Mouse (Mus musculus) heart, embryonic 12.5 days (tissue): ENCODE measurements around the gene 4930402F06Rik. TPM values are rescaled to one million over a fixed set of nuclear protein-coding genes. Genes with fewer than 3 reads are reported as not detected.
A peak's percentile ranks its signal among the peaks of the same experiment; 100 is the strongest.

Source experiments
- ATAC-seq: fragments of 200-750 bp; cut with Nextera tagmentation; 2 replicates; pipeline ENCODE4 v1.8.0; 2017; ENCODE audit warnings: moderate TSS enrichment, moderate library complexity; ENCODE audit not compliant: insufficient number of reproducible peaks, low FRiP score
- H3K27ac ChIP-seq: fragments of 300-500 bp; sonication (generic); 2 replicates; pipeline ENCODE4 v1.5.1; 2016; ENCODE audit warnings: mild to moderate bottlenecking, moderate library complexity; ENCODE audit not compliant: poor library complexity, severe bottlenecking
- H3K27me3 ChIP-seq: fragments of 300-500 bp; sonication (generic); replicated peaks from 2 replicates; pipeline ENCODE4 v1.6.1; 2016; ENCODE audit warnings: mild to moderate bottlenecking, moderate library complexity
- H3K36me3 ChIP-seq: fragments of 300-500 bp; sonication (generic); 2 replicates; pipeline ENCODE4 v1.6.1; 2016; ENCODE audit warnings: mild to moderate bottlenecking, moderate library complexity
- H3K4me1 ChIP-seq: fragments of 300-500 bp; sonication (generic); replicated peaks from 2 replicates; pipeline ENCODE4 v1.6.1; 2016; ENCODE audit warnings: mild to moderate bottlenecking
- H3K4me2 ChIP-seq: fragments of 300-500 bp; sonication (generic); 2 replicates; pipeline ENCODE4 v1.6.1; 2016; ENCODE audit warnings: mild to moderate bottlenecking, moderate library complexity
- H3K4me3 ChIP-seq: fragments of 300-500 bp; sonication (generic); 2 replicates; pipeline ENCODE4 v1.5.1; 2016; ENCODE audit warnings: mild to moderate bottlenecking
- H3K9ac ChIP-seq: fragments of 300-500 bp; sonication (generic); 2 replicates; pipeline ENCODE4 v1.6.1; 2016; ENCODE audit warnings: mild to moderate bottlenecking, moderate library complexity
- H3K9me3 ChIP-seq: fragments of 300-500 bp; sonication (generic); replicated peaks from 2 replicates; pipeline ENCODE4 v1.6.1; 2016; ENCODE audit warnings: mild to moderate bottlenecking, moderate library complexity
- WGBS: fragments of 180-500 bp; shearing (Covaris S2); methylation state at CpG from one replicate; pipeline ENCODE4 v1.1.7; 2016; 5-methylcytosine and 5-hydroxymethylcytosine counted together
- polyA plus RNA-seq: library from polyadenylated mRNA; unstranded; fragments of >200 nt; fragmentation: Nextera tagmentation; extraction: Ambion mirVana; gene quantifications from 2 replicates; pipeline ENCODE4 v1.2.1, GENCODE M21; 2016

The 4930402F06Rik gene
- polyA plus RNA-seq, 1 experiment from 2014 or later, result not detected

DNA sequence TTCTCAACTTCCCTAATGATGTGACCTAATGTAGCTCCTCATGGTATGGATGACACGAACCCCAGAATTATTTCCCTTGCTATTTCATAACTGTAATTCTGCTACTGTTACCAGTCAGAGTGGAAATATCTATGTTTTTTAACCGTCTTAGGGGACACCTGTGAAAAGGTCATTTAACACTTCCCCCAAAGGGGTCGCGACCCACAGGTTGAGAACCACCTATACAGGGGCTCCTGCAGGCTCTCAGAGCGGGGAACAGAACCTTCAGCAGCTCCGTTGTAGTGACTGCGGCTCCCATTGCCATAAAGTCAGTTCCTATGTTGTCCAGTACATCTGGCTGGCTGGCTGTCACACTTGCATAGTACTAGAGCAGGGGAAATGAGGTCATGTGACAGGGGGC lies 3.8 kb upstream of the 4930402F06Rik start:
- Histone ChIP-seq H3K4me3 (no peak overlapping the region), H3K4me2 (no peak overlapping the region), H3K27ac (no peak overlapping the region), H3K9ac (no peak overlapping the region), H3K4me1 (peaks cover 7% of the 10 kb centered on the region; the same call in 1 of the 2 replicates), H3K9me3 (no peaks in the 10 kb centered on the region), H3K36me3 (peaks cover 30% of the 10 kb centered on the region), H3K27me3 (no peaks in the 10 kb centered on the region)
- peak; percentile 17; the same call in 1 of the 2 replicates for ATAC-seq
- 84% methylated on average over 7 of the region's 7 CpGs for WGBS

DNA sequence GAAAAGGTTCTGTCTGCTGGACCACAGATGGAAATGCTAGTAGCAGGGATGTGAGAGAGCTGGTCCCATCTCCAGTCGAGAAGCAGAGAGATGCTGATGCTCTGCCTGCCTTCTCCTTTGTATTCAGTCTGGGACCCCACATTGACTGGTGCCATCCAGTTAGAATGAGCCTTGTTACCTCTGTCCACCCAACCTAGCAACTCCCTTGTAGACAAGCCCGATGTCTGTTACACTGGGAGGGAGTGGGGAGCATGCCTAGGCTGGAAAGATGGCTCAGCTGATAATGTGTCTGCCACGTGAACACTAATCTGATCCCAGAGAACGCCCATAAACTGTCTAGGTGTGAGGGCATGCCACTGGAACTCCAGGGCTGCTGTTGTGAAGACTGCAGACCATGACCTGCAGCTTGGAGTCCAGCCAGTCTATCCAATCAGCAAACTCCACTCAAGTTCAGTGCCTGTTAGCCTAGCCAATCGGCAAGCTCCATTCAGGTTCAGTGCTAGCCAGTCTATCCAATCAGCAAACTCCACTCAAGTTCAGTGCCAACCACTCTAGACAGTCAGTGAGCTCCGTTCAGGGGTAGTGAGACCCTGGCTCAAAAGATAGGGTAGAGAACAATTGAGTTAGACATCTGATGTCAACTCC lies 1.3 kb upstream of the 4930402F06Rik start:
- H3K36me3 ChIP-seq, result peaks cover 18% of the 10 kb centered on the region
- no peak overlapping the region for H3K27ac ChIP-seq
- H3K9me3 ChIP-seq, result no peaks in the 10 kb centered on the region
- H3K4me2 ChIP-seq, result no peak overlapping the region
- H3K27me3 ChIP-seq, result no peaks in the 10 kb centered on the region
- WGBS, result 72% methylated on average over 6 of the region's 6 CpGs
- H3K9ac ChIP-seq, result no peak overlapping the region
- no peak overlapping the region for H3K4me3 ChIP-seq
- ATAC-seq, result peak; percentile 40; the same call in 1 of the 2 replicates
- peaks cover 7% of the 10 kb centered on the region; the same call in 1 of the 2 replicates for H3K4me1 ChIP-seq

GRCm38 (mm10) chr2:35397590-35398173 lies 707 bp upstream of the 4930402F06Rik start:
- no peak for ATAC-seq
- no peaks in the 10 kb centered on the region for H3K27me3 ChIP-seq
- no peak overlapping the region for H3K27ac ChIP-seq
- H3K36me3 ChIP-seq, result peaks cover 15% of the 10 kb centered on the region
- H3K4me2 ChIP-seq, result no peak overlapping the region
- H3K9me3 ChIP-seq, result no peaks in the 10 kb centered on the region
- H3K9ac ChIP-seq, result no peak overlapping the region
- H3K4me3 ChIP-seq, result no peak overlapping the region
- H3K4me1 ChIP-seq, result peaks cover 7% of the 10 kb centered on the region; the same call in 1 of the 2 replicates
- WGBS, result 42% methylated on average over 11 of the region's 11 CpGs

GRCm38 (mm10) chr2:35385441-35385871 lies 11.5 kb downstream of the 4930402F06Rik start:
- no peak overlapping the region for H3K4me2 ChIP-seq
- H3K4me3 ChIP-seq, result no peak overlapping the region
- peaks cover 6% of the 10 kb centered on the region; the same call in 1 of the 2 replicates for H3K4me1 ChIP-seq
- no peak overlapping the region for H3K27ac ChIP-seq
- no peaks in the 10 kb centered on the region for H3K27me3 ChIP-seq
- no peak for ATAC-seq
- H3K36me3 ChIP-seq, result no peaks in the 10 kb centered on the region
- peaks cover 5% of the 10 kb centered on the region; the same call in 1 of the 2 replicates for H3K9me3 ChIP-seq
- no peak overlapping the region for H3K9ac ChIP-seq
- WGBS, result 65% methylated on average over 9 of the region's 9 CpGs

DNA sequence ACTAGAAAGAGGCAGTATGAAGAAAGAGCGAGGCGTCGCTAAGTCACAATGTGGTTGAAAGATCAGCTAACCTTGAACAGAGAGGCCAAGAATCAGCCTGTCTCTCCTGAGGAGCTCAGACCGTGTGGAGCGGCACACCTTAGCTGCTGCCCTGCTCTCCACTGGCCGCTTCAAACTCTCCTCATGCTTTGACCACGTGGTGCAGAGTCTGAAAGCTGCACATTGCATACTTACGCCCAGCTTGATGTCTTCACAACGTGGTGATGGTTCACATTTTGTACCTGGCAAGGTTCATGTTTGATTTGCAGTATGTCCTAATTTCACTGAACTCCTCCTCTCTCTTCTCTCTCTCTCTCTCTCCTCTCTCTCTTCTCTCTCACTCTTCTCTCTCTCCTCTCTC lies 17.7 kb downstream of the 4930402F06Rik start:
- H3K27ac ChIP-seq, result no peak overlapping the region
- H3K4me1 ChIP-seq, result no peaks in the 10 kb centered on the region
- WGBS, result 66% methylated on average over 9 of the region's 9 CpGs
- no peak overlapping the region for H3K4me2 ChIP-seq
- no peaks in the 10 kb centered on the region for H3K36me3 ChIP-seq
- H3K9ac ChIP-seq, result no peak overlapping the region
- no peaks in the 10 kb centered on the region for H3K9me3 ChIP-seq
- no peak for ATAC-seq
- no peaks in the 10 kb centered on the region for H3K27me3 ChIP-seq
- H3K4me3 ChIP-seq, result no peak overlapping the region

GRCm38 (mm10) chr2:35377600-35377999 lies 19.4 kb downstream of the 4930402F06Rik start:
- H3K27me3 ChIP-seq, result no peaks in the 10 kb centered on the region
- no peak for ATAC-seq
- no peak overlapping the region for H3K4me3 ChIP-seq
- H3K9me3 ChIP-seq, result no peaks in the 10 kb centered on the region
- no peaks in the 10 kb centered on the region for H3K4me1 ChIP-seq
- H3K36me3 ChIP-seq, result no peaks in the 10 kb centered on the region
- WGBS, result 12% methylated on average over 6 of the region's 6 CpGs
- H3K9ac ChIP-seq, result no peak overlapping the region
- no peak overlapping the region for H3K4me2 ChIP-seq
- H3K27ac ChIP-seq, result no peak overlapping the region

- H3K36me3 ChIP-seq, result no peaks in the 10 kb centered on the region
- no peak overlapping the region for H3K4me2 ChIP-seq
- 18% methylated on average over 3 of the region's 3 CpGs for WGBS
- H3K9me3 ChIP-seq, result no peaks in the 10 kb centered on the region
- H3K4me3 ChIP-seq, result no peak overlapping the region
- no peaks in the 10 kb centered on the region for H3K4me1 ChIP-seq
- no peak for ATAC-seq
- no peak overlapping the region for H3K9ac ChIP-seq
- H3K27me3 ChIP-seq, result no peaks in the 10 kb centered on the region
- H3K27ac ChIP-seq, result no peak overlapping the region
Observed at GRCm38 (mm10) chr2:35373003-35373402, 24.0 kb downstream of the 4930402F06Rik start.

DNA sequence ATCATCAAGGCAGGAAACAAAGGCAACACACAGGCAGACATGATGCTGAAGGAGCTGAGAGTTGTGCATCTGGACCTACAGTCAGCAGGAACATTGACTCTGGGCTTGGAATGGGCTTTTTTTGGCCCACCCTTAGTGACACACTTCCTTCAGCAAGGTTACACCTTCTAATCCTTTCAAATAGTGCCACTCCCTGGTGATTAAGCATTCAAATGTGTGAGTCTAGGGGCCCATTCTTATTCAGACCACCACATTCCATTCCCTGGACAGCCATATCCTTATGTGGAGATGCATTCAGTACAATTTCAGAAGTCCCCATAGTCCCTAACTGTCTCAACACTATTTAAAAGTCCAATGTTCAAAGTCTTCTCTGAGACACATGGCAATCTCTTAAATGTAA lies 26.3 kb downstream of the 4930402F06Rik start:
- ATAC-seq, result no peak
- no peak overlapping the region for H3K4me2 ChIP-seq

GRCm38 (mm10) chr2:35367629-35368028 lies 29.3 kb downstream of the 4930402F06Rik start, which contains the start of gene 4930568D16Rik:
Gene 4930568D16Rik, minus strand, starts transcription at chr2:35367729.
- no peak for ATAC-seq
- no peaks in the 10 kb centered on the region for H3K27me3 ChIP-seq
- H3K4me2 ChIP-seq, result no peak within 1 kb of the TSS

More for the DNA sequence above, 26.3 kb downstream of the 4930402F06Rik start:
- Histone ChIP-seq H3K9ac (no peak overlapping the region), H3K27ac (no peak overlapping the region), H3K36me3 (no peaks in the 10 kb centered on the region), H3K4me1 (no peaks in the 10 kb centered on the region), H3K27me3 (no peaks in the 10 kb centered on the region), H3K4me3 (no peak overlapping the region), H3K9me3 (no peaks in the 10 kb centered on the region)

GRCm38 (mm10) chr2:35349184-35349583 lies 47.8 kb downstream of the 4930402F06Rik start:
- Histone ChIP-seq H3K9me3 (no peaks in the 10 kb centered on the region), H3K4me2 (no peak overlapping the region), H3K4me1 (no peaks in the 10 kb centered on the region), H3K4me3 (no peak overlapping the region), H3K36me3 (no peaks in the 10 kb centered on the region), H3K9ac (no peak overlapping the region), H3K27ac (no peak overlapping the region), H3K27me3 (no peaks in the 10 kb centered on the region)
- ATAC-seq, result no peak
- 43% methylated on average over 5 of the region's 5 CpGs for WGBS

More at GRCm38 (mm10) chr2:35367629-35368028, 29.3 kb downstream of the 4930402F06Rik start, which contains the start of gene 4930568D16Rik:
- Histone ChIP-seq H3K9ac (no peak within 1 kb of the TSS), H3K27ac (no peak within 1 kb of the TSS), H3K36me3 (no peaks in the 10 kb centered on the region), H3K4me3 (no peak within 1 kb of the TSS), H3K9me3 (peaks cover 3% of the 10 kb centered on the region; the same call in 1 of the 2 replicates), H3K4me1 (no peaks in the 10 kb centered on the region)
- 48% methylated on average over 2 of the region's 2 CpGs for WGBS

GRCm38 (mm10) chr2:35345984-35346383 lies 51.0 kb downstream of the 4930402F06Rik start:
- no peaks in the 10 kb centered on the region for H3K27me3 ChIP-seq
- H3K9ac ChIP-seq, result no peak overlapping the region
- H3K4me2 ChIP-seq, result no peak overlapping the region
- no peaks in the 10 kb centered on the region for H3K36me3 ChIP-seq
- ATAC-seq, result no peak
- no peak overlapping the region for H3K4me3 ChIP-seq
- H3K9me3 ChIP-seq, result no peaks in the 10 kb centered on the region
- WGBS, result 43% methylated on average over 2 of the region's 2 CpGs
- H3K27ac ChIP-seq, result no peak overlapping the region
- no peaks in the 10 kb centered on the region for H3K4me1 ChIP-seq
